Mouse (Mus musculus): ENCODE measurements around the gene Mad2l2. TPM values are rescaled to one million over a fixed set of nuclear protein-coding genes. Genes with fewer than 3 reads are reported as not detected.

The Mad2l2 gene
- total RNA-seq, 2 experiments from 2014 or later: 10.3 to 18.0 TPM

- H3K4me3 ChIP-seq: no peak overlapping the region
- intact Hi-C loops (cut with DNase I): no loop called here
- DNase-seq: peak; percentile 6
- TF ChIP-seq CTCF (IDR thresholded peaks at IDR 0.05): no peak
- H3K27ac ChIP-seq: no peak overlapping the region
Observed at GRCm38 (mm10) chr4:148154006-148154405, 23.8 kb downstream of the Mad2l2 start.

GRCm38 (mm10) chr4:148154982-148155381 is 24.8 kb downstream of the Mad2l2 start:
- DNase-seq: peak; percentile 17
- H3K4me3 ChIP-seq: no peak overlapping the region
- intact Hi-C loops (cut with DNase I): no loop called here
- no peak overlapping the region for H3K27ac ChIP-seq
- peak; percentile 66 for TF ChIP-seq CTCF (IDR thresholded peaks at IDR 0.05)

- DNase-seq: peak; percentile 18
- Histone ChIP-seq H3K4me3 (peak overlapping the region; percentile 79), H3K27ac (peak overlapping the region; percentile 90)
- intact Hi-C loops (cut with DNase I): loop anchor here (2.0 kb wide), 1 partner anchor 20 kb away; no protein-coding TSS in a partner anchor
- no peak for TF ChIP-seq CTCF (IDR thresholded peaks at IDR 0.05)
Observed at GRCm38 (mm10) chr4:148158436-148159348, 28.5 kb downstream of the Mad2l2 start.

GRCm38 (mm10) chr4:148159544-148160435 is 29.6 kb downstream of the Mad2l2 start:
- Histone ChIP-seq H3K4me3 (peak overlapping the region; percentile 79), H3K27ac (peak overlapping the region; percentile 90)
- peak; percentile 94 for DNase-seq
- 0 out of 2 replicates have a peak, but pooled peaks have one; percentile 17 for TF ChIP-seq CTCF (IDR thresholded peaks at IDR 0.05)
- intact Hi-C loops (cut with DNase I): loop anchor here (2.0 kb wide), 1 partner anchor 21 kb away; no protein-coding TSS in a partner anchor

GRCm38 (mm10) chr4:148160436-148161390 is 30.5 kb downstream of the Mad2l2 start, which contains the start of the genes Fbxo44 and Fbxo2:
Gene Fbxo44 (minus strand): TSS chr4:148160482.
Gene Fbxo2 (plus strand): TSS chr4:148160621.
- peak within 1 kb of the TSS; percentile 90 for H3K27ac ChIP-seq
- no peak for TF ChIP-seq CTCF (IDR thresholded peaks at IDR 0.05)
- DNase-seq: peak; percentile 55
- peak within 1 kb of the TSS; percentile 79 for H3K4me3 ChIP-seq
- intact Hi-C loops (cut with DNase I): no loop called here

GRCm38 (mm10) chr4:148164002-148164439 is 33.8 kb downstream of the Mad2l2 start:
- peak; percentile 89 for TF ChIP-seq CTCF (IDR thresholded peaks at IDR 0.05)
- Histone ChIP-seq H3K4me3 (peak overlapping the region; percentile 66), H3K27ac (peak overlapping the region; percentile 62; the same call in 1 of the 2 replicates)
- DNase-seq: peak; percentile 90
- intact Hi-C loops (cut with DNase I): loop anchor here (1.0 kb wide), 2 partner anchors 24 to 50 kb away; no protein-coding TSS in a partner anchor

GRCm38 (mm10) chr4:148164461-148164860 is 34.3 kb downstream of the Mad2l2 start:
- intact Hi-C loops (cut with DNase I): loop anchor here (1.0 kb wide), 2 partner anchors 24 to 50 kb away; no protein-coding TSS in a partner anchor
- DNase-seq: no peak
- H3K27ac ChIP-seq: no peak overlapping the region
- TF ChIP-seq CTCF (IDR thresholded peaks at IDR 0.05): no peak
- H3K4me3 ChIP-seq: peak overlapping the region; percentile 66

GRCm38 (mm10) chr4:148165551-148165950 is 35.4 kb downstream of the Mad2l2 start:
- Histone ChIP-seq H3K27ac (no peak overlapping the region), H3K4me3 (no peak overlapping the region)
- intact Hi-C loops (cut with DNase I): no loop called here
- TF ChIP-seq CTCF (IDR thresholded peaks at IDR 0.05): no peak
- peak; percentile 12 for DNase-seq

GRCm38 (mm10) chr4:148166431-148166830 is 36.2 kb downstream of the Mad2l2 start:
- intact Hi-C loops (cut with DNase I): no loop called here
- no peak overlapping the region for H3K27ac ChIP-seq
- no peak for DNase-seq
- TF ChIP-seq CTCF (IDR thresholded peaks at IDR 0.05): no peak
- no peak overlapping the region for H3K4me3 ChIP-seq

GRCm38 (mm10) chr4:148166986-148167385 is 36.8 kb downstream of the Mad2l2 start:
- TF ChIP-seq CTCF (IDR thresholded peaks at IDR 0.05): peak; percentile 66
- intact Hi-C loops (cut with DNase I): no loop called here
- peak; percentile 80 for DNase-seq
- Histone ChIP-seq H3K4me3 (peak overlapping the region; percentile 24; the same call in 1 of the 2 replicates), H3K27ac (no peak overlapping the region)

GRCm38 (mm10) chr4:148168287-148168686 is 38.1 kb downstream of the Mad2l2 start:
- intact Hi-C loops (cut with DNase I): no loop called here
- Histone ChIP-seq H3K27ac (no peak overlapping the region), H3K4me3 (no peak overlapping the region)
- DNase-seq: peak; percentile 66
- peak; percentile 86 for TF ChIP-seq CTCF (IDR thresholded peaks at IDR 0.05)

Measured in gastrocnemius, adult 2 months (tissue).